Mouse (Mus musculus) CH12.LX (cell line): ENCODE measurements around the gene Adnp. TPM values are rescaled to one million over a fixed set of nuclear protein-coding genes. Genes with fewer than 3 reads are reported as not detected.

Experiments used
- DNase-seq: peaks from one replicate; pipeline ENCODE4 v3.0.0-alpha.2; 2013; ENCODE audit errors: extremely low read depth
- H3K27ac ChIP-seq: 2 replicates; pipeline ENCODE4 v1.5.1; 2012; ENCODE audit warnings: low read depth, mild to moderate bottlenecking, control low read depth, moderate library complexity; ENCODE audit not compliant: insufficient read depth
- H3K27me3 ChIP-seq: replicated peaks from 2 replicates; pipeline ENCODE3; 2012; ENCODE audit warnings: inconsistent platforms
- H3K36me3 ChIP-seq, 2 experiments: replicated peaks in 1 of 2; 2 replicates each; pipeline versions ENCODE3 to v1.6.1; 2012; ENCODE audit warnings: inconsistent platforms in 1 of 2, low read length in 1 of 2, mild to moderate bottlenecking in 1 of 2, mixed read lengths in 1 of 2, moderate library complexity in 1 of 2; ENCODE audit not compliant: control insufficient read depth in 1 of 2, insufficient read depth in 1 of 2
- H3K4me1 ChIP-seq, 2 experiments: 2 replicates each; pipeline ENCODE4 v1.6.1; 2012; ENCODE audit warnings: inconsistent platforms in 1 of 2, moderate library complexity in 1 of 2; ENCODE audit not compliant: insufficient read depth in 2 of 2, control insufficient read depth in 1 of 2
- H3K4me2 ChIP-seq: 2 replicates; pipeline ENCODE4 v1.6.1; 2012; ENCODE audit warnings: low read depth, mild to moderate bottlenecking, control low read depth; ENCODE audit not compliant: poor library complexity, insufficient read depth, severe bottlenecking
- H3K4me3 ChIP-seq, 3 experiments: fragments of 150-350 bp in 1 of 3; sonication (generic) in 1 of 3; replicated peaks in 1 of 3; 2 replicates each; pipeline versions ENCODE3 to v1.5.1; 2011 to 2012; ENCODE audit warnings: low read depth in 2 of 3, low read length in 2 of 3, mild to moderate bottlenecking in 2 of 3, moderate library complexity in 2 of 3, control low read depth in 1 of 3, improper control_type of control experiment in 1 of 3, inconsistent platforms in 1 of 3, mixed read lengths in 1 of 3; ENCODE audit not compliant: poor library complexity in 1 of 3
- H3K79me2 ChIP-seq: replicated peaks from 2 replicates; pipeline ENCODE4 v1.6.1; 2012; ENCODE audit warnings: mild to moderate bottlenecking, moderate library complexity; ENCODE audit not compliant: control insufficient read depth, poor library complexity, insufficient read depth, severe bottlenecking; ENCODE audit errors: extremely low read depth
- H3K9ac ChIP-seq: 2 replicates; pipeline ENCODE4 v1.6.1; 2012; ENCODE audit warnings: low read depth, mild to moderate bottlenecking, control low read depth, moderate library complexity; ENCODE audit not compliant: insufficient read depth
- H3K9me3 ChIP-seq: replicated peaks from 2 replicates; pipeline ENCODE3; 2012; ENCODE audit warnings: low read length, inconsistent platforms, mixed read lengths
- CHD1 ChIP-seq: IDR thresholded peaks from 2 replicates; pipeline ENCODE4 v1.6.1; 2012; ENCODE audit warnings: low read depth, low read length, improper control_type of control experiment, inconsistent platforms
- GABPA ChIP-seq: IDR thresholded peaks from 2 replicates; pipeline ENCODE4 v1.6.1; 2012; ENCODE audit warnings: low read depth, low read length, improper control_type of control experiment, inconsistent platforms; ENCODE audit not compliant: insufficient replicate concordance
- JUND ChIP-seq: conservative IDR thresholded peaks from 2 replicates; pipeline ENCODE4 v1.6.1; 2011; ENCODE audit warnings: low read depth, low read length, improper control_type of control experiment
- KAT2A ChIP-seq: IDR thresholded peaks from 2 replicates; pipeline ENCODE4 v1.6.1; 2012; ENCODE audit warnings: low read length, improper control_type of control experiment, inconsistent platforms; ENCODE audit not compliant: insufficient replicate concordance
- MAFK ChIP-seq: IDR thresholded peaks from 2 replicates; pipeline ENCODE4 v1.6.1; 2011; ENCODE audit warnings: low read length, improper control_type of control experiment; ENCODE audit not compliant: insufficient replicate concordance
- MAX ChIP-seq: IDR thresholded peaks from 2 replicates; pipeline ENCODE4 v1.6.1; 2011; ENCODE audit warnings: low read length, improper control_type of control experiment
- MAZ ChIP-seq: IDR thresholded peaks from 2 replicates; pipeline ENCODE4 v1.6.1; 2012; ENCODE audit warnings: low read depth, mild to moderate bottlenecking, inconsistent platforms, low read length, improper control_type of control experiment, moderate library complexity
- MXI1 ChIP-seq: IDR thresholded peaks from 2 replicates; pipeline ENCODE4 v1.6.1; 2011; ENCODE audit warnings: mild to moderate bottlenecking, low read depth, low read length, improper control_type of control experiment
- NELFE ChIP-seq: IDR thresholded peaks from 2 replicates; pipeline ENCODE4 v1.6.1; 2011; ENCODE audit warnings: low read depth, low read length, improper control_type of control experiment
- PAX5 ChIP-seq: IDR thresholded peaks from 2 replicates; pipeline ENCODE4 v1.6.1; 2012; ENCODE audit warnings: low read length, inconsistent platforms, mixed read lengths
- POLR2A ChIP-seq: IDR thresholded peaks from 2 replicates; pipeline ENCODE4 v1.6.1; 2011; ENCODE audit warnings: low read depth, mild to moderate bottlenecking, improper control_type of control experiment, low read length
- RAD21 ChIP-seq: IDR thresholded peaks from 2 replicates; pipeline ENCODE4 v1.6.1; 2011; ENCODE audit warnings: low read depth, mild to moderate bottlenecking, low read length, improper control_type of control experiment, moderate library complexity
- RCOR1 ChIP-seq: conservative IDR thresholded peaks from 2 replicates; pipeline ENCODE4 v1.6.1; 2012; ENCODE audit warnings: low read depth, mild to moderate bottlenecking, inconsistent platforms, low read length, improper control_type of control experiment
- SMC3 ChIP-seq: IDR thresholded peaks from 2 replicates; pipeline ENCODE4 v1.6.1; 2011; ENCODE audit warnings: low read depth, low read length, improper control_type of control experiment
- TCF12 ChIP-seq: IDR thresholded peaks from 2 replicates; pipeline ENCODE4 v1.6.1; 2014; ENCODE audit warnings: low read depth, mild to moderate bottlenecking, inconsistent platforms, low read length, improper control_type of control experiment
- UBTF ChIP-seq: IDR thresholded peaks from 2 replicates; pipeline ENCODE4 v1.6.1; 2012; ENCODE audit warnings: low read depth, mild to moderate bottlenecking, inconsistent platforms, low read length, improper control_type of control experiment, moderate library complexity
- USF1 ChIP-seq: IDR thresholded peaks from 2 replicates; pipeline ENCODE4 v1.6.1; 2014; ENCODE audit warnings: low read depth, mild to moderate bottlenecking, inconsistent platforms, low read length, improper control_type of control experiment
- USF2 ChIP-seq: conservative IDR thresholded peaks from 2 replicates; pipeline ENCODE4 v1.6.1; 2011; ENCODE audit warnings: low read depth, low read length, improper control_type of control experiment
- ZC3H11A ChIP-seq: IDR thresholded peaks from 2 replicates; pipeline ENCODE4 v1.6.1; 2012; ENCODE audit warnings: low read depth, mild to moderate bottlenecking, inconsistent platforms, low read length, improper control_type of control experiment
- ZKSCAN1 ChIP-seq: IDR thresholded peaks from 2 replicates; pipeline ENCODE4 v1.6.1; 2012; ENCODE audit warnings: low read depth, inconsistent platforms, low read length, improper control_type of control experiment, borderline replicate concordance
- ZMIZ1 ChIP-seq: IDR thresholded peaks from 2 replicates; pipeline ENCODE4 v1.6.1; 2012; ENCODE audit warnings: low read depth, mild to moderate bottlenecking, inconsistent platforms, low read length, improper control_type of control experiment
- dilution Hi-C: fragments of 300-500 bp; cut with MboI; formaldehyde crosslinking; loops from 2 replicates; pipeline ENCODE4 v1.14.3; 2020; ENCODE audit warnings: low sequenced_read_pairs; ENCODE audit not compliant: extremely low pct_unique_long_range_greater_than_20kb, extremely low pct_ligation_motif_present
- in situ Hi-C: fragments of 300-500 bp; cut with MboI; formaldehyde crosslinking; loops from 3 replicates; pipeline ENCODE4 v1.14.3; 2019; ENCODE audit warnings: low sequenced_read_pairs, low pct_ligation_motif_present, low pct_unique_long_range_greater_than_20kb, mixed read lengths
- polyA plus RNA-seq: library from polyadenylated mRNA; unstranded; fragments of >175 nt; gene quantifications from 2 replicates; pipeline ENCODE4 v1.2.1, GENCODE M21; 2012; ENCODE audit warnings: low read depth; ENCODE audit not compliant: insufficient read length
- total RNA-seq, 2 experiments: library from RNA; depleted of rRNA; stranded (reverse); fragments of 300-350 nt in 1 of 2; fragments of >200 nt in 1 of 2; gene quantifications; 2 replicates each; pipeline ENCODE4 v1.2.3; 2012 to 2014

Gene Adnp
- total and polyA plus RNA-seq, 3 experiments: 1.3 to 12.9 (median 3.3) TPM

GRCm38 (mm10) chr2:168238335-168238734 lies 31.4 kb upstream of the Adnp start:
- Histone ChIP-seq H3K4me3 (no peak overlapping the region), H3K4me1 (no peaks in the 10 kb centered on the region), H3K36me3 (peaks cover 0 to 7% of the 10 kb centered on the region in 2 experiments), H3K27ac (no peak overlapping the region), H3K27me3 (peaks cover 41% of the 10 kb centered on the region), H3K79me2 (no peaks in the 10 kb centered on the region), H3K9me3 (peaks cover 8% of the 10 kb centered on the region), H3K4me2 (no peak overlapping the region), H3K9ac (no peak overlapping the region)
- TF ChIP-seq JUND (no peak), MAFK (no peak), ZKSCAN1 (no peak), NELFE (no peak), RCOR1 (no peak), GABPA (no peak), MAX (no peak), USF2 (no peak), CHD1 (no peak), USF1 (no peak), ZMIZ1 (no peak), POLR2A (no peak), KAT2A (no peak), MAZ (no peak), PAX5 (no peak), TCF12 (no peak), MXI1 (no peak), UBTF (no peak), ZC3H11A (no peak), SMC3 (no peak)
- dilution Hi-C loops: no loop called here
- in situ Hi-C loops: no loop called here
- no peak for DNase-seq

GRCm38 (mm10) chr2:168233286-168233685 lies 26.4 kb upstream of the Adnp start:
- Histone ChIP-seq H3K4me2 (no peak overlapping the region), H3K4me1 (peaks cover 9 to 25% of the 10 kb centered on the region in 2 experiments), H3K79me2 (peaks cover 29% of the 10 kb centered on the region), H3K9ac (no peak overlapping the region), H3K27me3 (peaks cover 6% of the 10 kb centered on the region), H3K9me3 (peaks cover 3% of the 10 kb centered on the region), H3K36me3 (peaks cover 0 to 24% of the 10 kb centered on the region in 2 experiments), H3K4me3 (no peak overlapping the region), H3K27ac (no peak overlapping the region)
- dilution Hi-C loops (no loop called here), in situ Hi-C loops (no loop called here)
- TF ChIP-seq ZC3H11A: no peak
- no peak for TF ChIP-seq USF1
- TF ChIP-seq CHD1: no peak
- TF ChIP-seq MXI1: no peak
- no peak for TF ChIP-seq MAFK
- TF ChIP-seq POLR2A: no peak
- TF ChIP-seq RAD21: no peak
- DNase-seq: no peak
